Mouse (Mus musculus) cerebellum, adult 2 months (tissue): ENCODE results near the gene Myocd. TPM values are rescaled to one million over a fixed set of nuclear protein-coding genes. Genes with fewer than 3 reads are reported as not detected.

Experiments
- DNase-seq, 2 experiments: peaks; one replicate each; pipeline ENCODE4 v3.0.0; 2021
- H3K27ac ChIP-seq: fragments of 200-500 bp; 2 replicates; pipeline ENCODE4 v1.5.1; 2012; ENCODE audit warnings: low read length, control low read depth, inconsistent platforms; ENCODE audit not compliant: insufficient read depth
- H3K27me3 ChIP-seq: fragments of 200-500 bp; 2 replicates; pipeline ENCODE4 v1.6.1; 2012; ENCODE audit warnings: inconsistent platforms, mild to moderate bottlenecking, low read length, moderate library complexity; ENCODE audit not compliant: control insufficient read depth, insufficient read depth
- H3K4me1 ChIP-seq: fragments of 200-500 bp; 2 replicates; pipeline ENCODE4 v1.6.1; 2011; ENCODE audit warnings: low read length; ENCODE audit not compliant: control insufficient read depth, insufficient read depth
- H3K4me3 ChIP-seq: fragments of 200-500 bp; replicated peaks from 2 replicates; pipeline ENCODE3; 2011; ENCODE audit warnings: mild to moderate bottlenecking, low read depth, low read length, control low read depth; ENCODE audit not compliant: insufficient read depth
- CTCF ChIP-seq: fragments of 200-500 bp; IDR thresholded peaks from 2 replicates; pipeline ENCODE4 v1.5.1; 2011; ENCODE audit warnings: low read depth, mild to moderate bottlenecking, control low read depth, low read length, moderate library complexity, borderline replicate concordance; ENCODE audit not compliant: insufficient read depth
- POLR2A ChIP-seq: fragments of 200-500 bp; IDR thresholded peaks from 2 replicates; pipeline ENCODE4 v1.6.1; 2011; ENCODE audit warnings: low read length, control low read depth, borderline replicate concordance; ENCODE audit not compliant: insufficient read depth
- WGBS: fragments of 180-500 bp; shearing (Covaris S2); methylation state at CpG from one replicate; pipeline ENCODE4 v1.1.7; 2018; 5-methylcytosine and 5-hydroxymethylcytosine counted together
- polyA plus RNA-seq: library from polyadenylated mRNA; depleted of rRNA; stranded (reverse); fragments of >200 nt; gene quantifications from 2 replicates; pipeline ENCODE4 v1.2.3, GENCODE M21; 2012

Myocd gene
- polyA plus RNA-seq, 1 experiment, result 0.13 TPM

GRCm38 (mm10) chr11:65185114-65185513 is 84.7 kb downstream of the Myocd start:
- H3K4me1 ChIP-seq, result no peaks in the 10 kb centered on the region
- H3K27me3 ChIP-seq, result no peaks in the 10 kb centered on the region
- no peak overlapping the region for H3K27ac ChIP-seq
- no peak for TF ChIP-seq CTCF
- TF ChIP-seq POLR2A, result no peak
- DNase-seq, result no peak
- no peak overlapping the region for H3K4me3 ChIP-seq
- WGBS, result 100% methylated on average over 1 of the region's 1 CpGs

GRCm38 (mm10) chr11:65170121-65170750 is 99.6 kb downstream of the Myocd start:
- Histone ChIP-seq H3K4me3 (no peak overlapping the region), H3K27ac (no peak overlapping the region), H3K4me1 (no peaks in the 10 kb centered on the region), H3K27me3 (no peaks in the 10 kb centered on the region; the same call in 1 of the 2 replicates)
- 89% methylated on average over 4 of the region's 4 CpGs for WGBS
- no peak for DNase-seq
- TF ChIP-seq POLR2A (no peak), CTCF (no peak)

GRCm38 (mm10) chr11:65162767-65163120 is 107.0 kb downstream of the Myocd start, which contains the start of gene Arhgap44:
Arhgap44 (minus strand) TSS chr11:65162961.
- Histone ChIP-seq H3K27ac (peak within 1 kb of the TSS; percentile 93), H3K4me1 (peaks cover 9% of the 10 kb centered on the region; the same call in 1 of the 2 replicates), H3K27me3 (no peaks in the 10 kb centered on the region), H3K4me3 (peak within 1 kb of the TSS; percentile 92)
- peak; percentile 83 for DNase-seq
- TF ChIP-seq CTCF (no peak), POLR2A (peak; percentile 73; the same call in 1 of the 2 replicates)
- WGBS, result under 1% methylated on average over 27 of the region's 27 CpGs

DNA sequence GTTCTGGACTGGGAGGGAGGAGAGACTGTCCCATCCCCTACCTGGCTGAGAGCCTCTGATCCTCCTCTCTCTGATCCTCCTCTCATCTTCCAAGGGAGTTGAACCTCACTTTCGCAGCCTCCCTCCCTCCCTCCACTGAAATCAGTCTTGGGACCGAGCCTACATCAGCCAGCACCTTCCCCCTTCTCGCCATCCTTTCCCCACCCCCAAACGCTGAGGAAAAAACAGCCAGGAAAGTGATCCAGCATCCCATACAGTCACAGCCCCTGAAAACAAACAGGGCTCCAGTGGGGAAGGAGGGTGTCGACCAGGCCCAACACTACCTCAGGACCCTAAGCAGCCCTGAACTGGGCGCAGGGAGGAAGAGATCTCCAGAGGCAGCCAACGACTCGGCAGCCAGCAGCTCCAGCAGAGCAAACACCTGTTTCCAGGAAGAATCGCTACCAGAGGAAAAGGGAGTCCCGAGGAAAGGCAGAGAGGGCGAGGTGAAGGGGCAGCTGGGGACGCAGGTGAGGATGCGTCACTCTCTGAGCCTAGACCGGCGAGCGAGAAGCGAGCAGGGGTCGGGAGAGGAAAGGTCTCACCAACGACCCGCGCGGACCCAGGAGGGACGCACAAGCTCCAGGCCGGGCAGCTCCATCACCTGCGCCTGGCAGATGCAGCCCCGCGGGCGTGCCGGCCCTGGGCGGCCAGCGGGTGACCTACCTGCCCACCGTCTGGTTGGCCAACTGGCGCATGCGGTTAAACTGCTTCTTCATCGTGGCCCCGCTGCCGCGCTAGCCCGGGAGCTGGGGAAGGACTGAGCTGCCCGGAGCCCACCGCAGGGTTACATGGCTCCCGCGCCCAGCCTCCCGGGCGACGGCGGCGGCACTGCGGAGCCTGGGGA is 107.7 kb downstream of the Myocd start:
- Histone ChIP-seq H3K27ac (peak overlapping the region; percentile 93), H3K4me3 (peak overlapping the region; percentile 92), H3K27me3 (no peaks in the 10 kb centered on the region), H3K4me1 (peaks cover 15% of the 10 kb centered on the region)
- under 1% methylated on average over 49 of the region's 49 CpGs for WGBS
- TF ChIP-seq CTCF (no peak), POLR2A (0 out of 2 replicates have a peak, but pooled peaks have one; percentile 10)
- peak; percentile 80 to 81 for DNase-seq

DNA sequence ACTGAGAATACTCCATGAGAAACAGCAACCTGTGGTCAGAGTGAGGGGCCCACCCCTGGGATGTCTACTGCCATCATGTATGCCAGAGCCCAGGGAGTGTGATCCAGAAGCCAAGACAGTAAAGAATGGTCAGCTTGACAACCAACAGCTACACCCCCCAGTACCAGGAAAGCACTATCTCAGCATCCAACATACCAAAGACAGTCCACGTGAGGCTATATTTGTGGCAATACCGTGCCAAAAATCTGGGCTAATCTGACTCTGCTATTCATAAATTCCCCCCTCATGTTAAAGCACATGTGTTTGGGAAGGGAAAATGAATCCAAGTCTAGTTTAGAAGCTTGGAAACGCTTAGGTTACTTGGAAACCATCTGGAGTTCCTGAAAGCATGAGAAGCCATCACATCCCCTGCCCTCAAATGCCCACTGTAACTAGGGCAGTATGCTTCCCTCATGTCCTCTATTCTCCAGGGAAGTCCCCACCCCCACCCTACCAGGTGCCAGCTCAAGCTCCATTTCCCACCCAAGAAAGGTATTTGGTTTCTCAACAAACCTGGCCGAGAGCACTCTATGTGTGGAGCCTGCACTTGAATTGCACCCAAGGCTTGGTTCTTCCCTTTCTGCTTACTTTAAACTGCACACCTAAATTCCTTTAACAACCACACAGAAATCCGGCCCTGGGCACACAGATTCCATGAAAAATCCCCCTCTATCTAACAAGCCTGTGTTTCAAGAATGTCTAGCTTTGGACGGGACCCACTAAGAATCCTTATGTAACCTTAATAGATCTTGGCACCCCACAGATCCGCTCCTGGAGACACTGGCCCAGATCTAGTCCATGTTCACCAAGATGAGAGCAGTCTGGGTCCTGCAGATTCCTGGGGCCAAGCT is 108.6 kb downstream of the Myocd start:
- 5% methylated on average over 7 of the region's 7 CpGs for WGBS
- H3K4me1 ChIP-seq, result peaks cover 15% of the 10 kb centered on the region
- no peaks in the 10 kb centered on the region for H3K27me3 ChIP-seq
- no peak for DNase-seq
- H3K4me3 ChIP-seq, result peak overlapping the region; percentile 92
- TF ChIP-seq POLR2A (no peak), CTCF (no peak)
- peak overlapping the region; percentile 93 for H3K27ac ChIP-seq

GRCm38 (mm10) chr11:65159791-65160190 is 110.0 kb downstream of the Myocd start, which contains the start of gene 1700086D15Rik:
1700086D15Rik (minus strand) TSS chr11:65159891.
- no peak within 1 kb of the TSS for H3K27ac ChIP-seq
- TF ChIP-seq POLR2A (no peak), CTCF (no peak)
- peak within 1 kb of the TSS; percentile 92 for H3K4me3 ChIP-seq
- no peak for DNase-seq
- peaks cover 15% of the 10 kb centered on the region for H3K4me1 ChIP-seq
- whole genome bisulfite sequencing, result 63% methylated on average over 5 of the region's 5 CpGs
- H3K27me3 ChIP-seq, result no peaks in the 10 kb centered on the region

DNA sequence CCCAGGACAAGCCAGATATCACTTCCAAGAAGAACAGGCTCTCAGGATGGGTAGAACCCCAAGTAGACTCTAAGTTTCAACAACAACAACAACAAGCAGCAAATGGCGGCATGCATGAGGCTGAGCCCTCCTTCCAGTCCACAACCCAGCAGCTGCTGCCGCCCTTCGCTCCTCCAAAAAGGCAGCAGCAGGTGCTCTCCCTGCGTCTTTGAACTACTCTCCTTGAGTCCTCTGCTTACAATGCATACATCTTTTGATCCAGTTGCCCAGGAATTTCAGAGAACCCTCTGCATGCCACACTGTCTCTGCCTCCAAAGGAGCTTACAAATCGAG is 111.2 kb downstream of the Myocd start:
- no peak for DNase-seq
- TF ChIP-seq CTCF, result no peak
- no peak for TF ChIP-seq POLR2A

More for the DNA sequence above, 111.2 kb downstream of the Myocd start:
- WGBS, result 92% methylated on average over 5 of the region's 5 CpGs
- no peaks in the 10 kb centered on the region for H3K27me3 ChIP-seq
- no peak overlapping the region for H3K4me3 ChIP-seq
- H3K4me1 ChIP-seq, result peaks cover 22% of the 10 kb centered on the region
- no peak overlapping the region for H3K27ac ChIP-seq
